ENCODE assay signal across 24 mouse cellular contexts in genomic region chrX:17611253-17611652, GRCm38 (mm10). TPM values are rescaled to one million over a fixed set of nuclear protein-coding genes. Genes with fewer than 3 reads are reported as not detected.
A peak's percentile ranks its signal among the peaks of the same experiment; 100 is the strongest.
DNase-seq lines count a peak whose midpoint lies in the region; ATAC-seq and TF ChIP-seq lines count a peak whose summit lies in the region.
"Had no signal": no experiment of that assay in that cellular context is flagged by ENCODE, and none has a peak within 500 bp of the region (broad histone marks: within the 10 kb centered on the region; RNA-seq: fewer than 3 reads in every experiment).

No protein-coding gene starts in this region.

- no peak for ATAC-seq in intestine, postnatal 0 days
- no peak for ATAC-seq in intestine, embryonic 15.5 days
- no peak for ATAC-seq in cerebellum, adult (ENCODE audit: insufficient number of reproducible peaks, low FRiP score, low TSS enrichment)
- ATAC-seq: forebrain, embryonic 14.5 days; liver, embryonic 12.5 days; midbrain, embryonic 13.5 days had no signal

- no peaks in the 10 kb centered on the region for H3K4me1 ChIP-seq in intestine, postnatal 0 days (replicated peaks; ENCODE audit: control insufficient read depth, insufficient read depth, low read length)
- no peaks in the 10 kb centered on the region for H3K4me1 ChIP-seq in intestine, embryonic 15.5 days (replicated peaks)
- no peaks in the 10 kb centered on the region for H3K4me1 ChIP-seq in thymus, adult 2 months (replicated peaks; ENCODE audit: control insufficient read depth, insufficient read depth, low read length)
- no peaks in the 10 kb centered on the region for H3K4me1 ChIP-seq in ES-E14 (ENCODE audit: control insufficient read depth in 2 of 2, insufficient read depth in 2 of 2, low read length in 2 of 2, poor library complexity in 1 of 2)
- H3K4me1 ChIP-seq: embryonic facial prominence, embryonic 12.5 days; hindbrain, embryonic 10.5 days; limb, embryonic 10.5 days; liver, embryonic 12.5 days; midbrain, embryonic 13.5 days; neural tube, embryonic 15.5 days; stomach, embryonic 15.5 days had no signal

- DNase-seq in thymus, adult 2 months, result peak; percentile 1
- no peak for DNase-seq in thymus, postnatal 10 days (ENCODE audit: low spot score in 2 of 2)
- DNase-seq in ES-E14 (ENCODE audit: low read depth, low spot score), result peak; percentile 4
- DNase-seq in naive thymus-derived CD4-positive, alpha-beta T cell, adult 2 months (ENCODE audit: low read depth), result peak; percentile 7
- no peak for DNase-seq in ovary, adult 18-20 months (ENCODE audit: low spot score)
- DNase-seq: adrenal gland, adult 2 months; cerebellum, adult 9-10 months; gastrocnemius, postnatal 14 days; kidney, adult 8-10 months; kidney, postnatal 14 days; right cerebral cortex, postnatal 25 days had no signal

- no peak for TF ChIP-seq POLR2A in thymus, adult 2 months (IDR thresholded peaks at IDR 0.05; ENCODE audit: control insufficient read depth, extremely low read depth, insufficient read depth, low read length, poor library complexity)

- no peaks in the 10 kb centered on the region for H3K9me3 ChIP-seq in intestine, postnatal 0 days (ENCODE audit: control insufficient read depth)
- H3K9me3 ChIP-seq in intestine, embryonic 15.5 days, result no peaks in the 10 kb centered on the region
- H3K9me3 ChIP-seq in ES-E14 (ENCODE audit: control insufficient read depth, insufficient read depth, low read depth, low read length), result no peaks in the 10 kb centered on the region
- H3K9me3 ChIP-seq: embryonic facial prominence, embryonic 12.5 days; G1E; hindbrain, embryonic 10.5 days; limb, embryonic 10.5 days; liver, embryonic 12.5 days; midbrain, embryonic 13.5 days; neural tube, embryonic 15.5 days; stomach, embryonic 15.5 days had no signal

- no peak overlapping the region for H3K27ac ChIP-seq in intestine, postnatal 0 days (ENCODE audit: low read depth, low read length)
- no peak overlapping the region for H3K27ac ChIP-seq in intestine, embryonic 15.5 days
- no peak overlapping the region for H3K27ac ChIP-seq in thymus, adult 2 months (ENCODE audit: control insufficient read depth, insufficient read depth, low read length)
- no peak overlapping the region for H3K27ac ChIP-seq in ES-E14 (ENCODE audit: insufficient read depth, low read depth, low read length, poor library complexity, severe bottlenecking)
- H3K27ac ChIP-seq: embryonic facial prominence, embryonic 12.5 days; hindbrain, embryonic 10.5 days; limb, embryonic 10.5 days; liver, embryonic 12.5 days; midbrain, embryonic 13.5 days; neural tube, embryonic 15.5 days; stomach, embryonic 15.5 days had no signal

- 75% methylated on average over 1 of the region's 1 CpGs for WGBS in intestine, postnatal 0 days
- WGBS in intestine, embryonic 15.5 days, result 80% methylated on average over 1 of the region's 1 CpGs
- WGBS in thymus, adult 2 months, result 95% methylated on average over 1 of the region's 1 CpGs

- no peak overlapping the region for H3K4me3 ChIP-seq in intestine, postnatal 0 days (ENCODE audit: low read depth, low read length)
- no peak overlapping the region for H3K4me3 ChIP-seq in intestine, embryonic 15.5 days (replicated peaks)
- no peak overlapping the region for H3K4me3 ChIP-seq in thymus, adult 2 months (ENCODE audit: control insufficient read depth, insufficient read depth, low read length)
- H3K4me3 ChIP-seq in ES-E14 (ENCODE audit: insufficient read depth in 1 of 2, low read depth in 1 of 2, low read length in 2 of 2, poor library complexity in 1 of 2, severe bottlenecking in 1 of 2), result no peak overlapping the region
- H3K4me3 ChIP-seq: embryonic facial prominence, embryonic 12.5 days; erythroblast, embryonic 14.5 days; hindbrain, embryonic 10.5 days; limb, embryonic 10.5 days; liver, embryonic 12.5 days; midbrain, embryonic 13.5 days; neural tube, embryonic 15.5 days; stomach, embryonic 15.5 days had no signal

- in situ Hi-C loops in ES-E14 (cut with MboI; ENCODE audit: low sequenced_read_pairs in 2 of 2, unreplicated experiment in 2 of 2), result no loop called here

- H3K36me3 ChIP-seq in intestine, postnatal 0 days (ENCODE audit: control insufficient read depth, insufficient read depth), result no peaks in the 10 kb centered on the region
- no peaks in the 10 kb centered on the region for H3K36me3 ChIP-seq in intestine, embryonic 15.5 days
- H3K36me3 ChIP-seq in thymus, adult 2 months (ENCODE audit: control insufficient read depth, insufficient read depth, low read length), result no peaks in the 10 kb centered on the region
- no peaks in the 10 kb centered on the region for H3K36me3 ChIP-seq in ES-E14 (ENCODE audit: control insufficient read depth, insufficient read depth, low read length, poor library complexity, severe bottlenecking)
- H3K36me3 ChIP-seq: embryonic facial prominence, embryonic 12.5 days; G1E; hindbrain, embryonic 10.5 days; limb, embryonic 10.5 days; liver, embryonic 12.5 days; midbrain, embryonic 13.5 days; neural tube, embryonic 15.5 days; stomach, embryonic 15.5 days had no signal

- no peaks in the 10 kb centered on the region for H3K27me3 ChIP-seq in intestine, postnatal 0 days (replicated peaks; ENCODE audit: control insufficient read depth, insufficient read depth, low read length)
- no peaks in the 10 kb centered on the region for H3K27me3 ChIP-seq in intestine, embryonic 15.5 days (replicated peaks)
- no peaks in the 10 kb centered on the region for H3K27me3 ChIP-seq in thymus, adult 2 months (ENCODE audit: control insufficient read depth, insufficient read depth, low read length)
- H3K27me3 ChIP-seq: embryonic facial prominence, embryonic 12.5 days; liver, embryonic 12.5 days; midbrain, embryonic 13.5 days; neural tube, embryonic 15.5 days; stomach, embryonic 15.5 days had no signal

- no peak overlapping the region for H3K9ac ChIP-seq in intestine, postnatal 0 days (ENCODE audit: low read depth, low read length)
- H3K9ac ChIP-seq in intestine, embryonic 15.5 days, result no peak overlapping the region
- H3K9ac ChIP-seq in ES-E14 (ENCODE audit: insufficient read depth, low read depth, low read length, poor library complexity, severe bottlenecking), result no peak overlapping the region
- H3K9ac ChIP-seq: embryonic facial prominence, embryonic 12.5 days; liver, embryonic 12.5 days; midbrain, embryonic 13.5 days; neural tube, embryonic 15.5 days; stomach, embryonic 15.5 days had no signal

- 0 out of 2 replicates have a peak, but pooled peaks have one; percentile 21 for TF ChIP-seq CTCF in intestine, postnatal 0 days (IDR thresholded peaks at IDR 0.05; ENCODE audit: low read depth)
- TF ChIP-seq CTCF in thymus, adult 2 months (IDR thresholded peaks at IDR 0.05; ENCODE audit: borderline replicate concordance, control insufficient read depth, extremely low read depth, insufficient read depth, low read length, poor library complexity), result no peak

- no peak overlapping the region for H3K4me2 ChIP-seq in intestine, postnatal 0 days (replicated peaks; ENCODE audit: low read depth)
- H3K4me2 ChIP-seq in intestine, embryonic 15.5 days (replicated peaks), result no peak overlapping the region
- H3K4me2 ChIP-seq: embryonic facial prominence, embryonic 12.5 days; liver, embryonic 12.5 days; midbrain, embryonic 13.5 days; neural tube, embryonic 15.5 days; stomach, embryonic 15.5 days had no signal

TF ChIP-seq in ES-E14, 5 proteins besides CTCF, POLR2A, EP300 and RAD21:
- TF ChIP-seq ZC3H11A (IDR thresholded peaks at IDR 0.05; ENCODE audit: borderline replicate concordance, low read depth, low read length), result 0 out of 2 replicates have a peak, but pooled peaks have one; percentile 21
- TF ChIP-seq CHD2 (IDR thresholded peaks at IDR 0.05; ENCODE audit: low read depth, low read length), result no peak
- no peak for TF ChIP-seq HCFC1 (IDR thresholded peaks at IDR 0.05; ENCODE audit: borderline replicate concordance, insufficient read depth, low read length)
- TF ChIP-seq ZNF384 (IDR thresholded peaks at IDR 0.05; ENCODE audit: low read depth, low read length), result no peak
- TF ChIP-seq MAFK (IDR thresholded peaks at IDR 0.05; ENCODE audit: insufficient read depth, low read depth, low read length), result 0 out of 2 replicates have a peak, but pooled peaks have one; percentile 13

RNA-seq across cellular contexts. Expression of gene Fundc1, which starts 39.1 kb away (rescaled TPM):
- polyA plus RNA-seq in intestine, postnatal 0 days (2015; fragmentation: Nextera tagmentation; extraction: Ambion mirVana), result 22.0 and 23.3 TPM in 2 replicates
- polyA plus RNA-seq in intestine, embryonic 15.5 days (2015; fragmentation: Nextera tagmentation; extraction: Ambion mirVana), result 46.8 and 52.9 TPM in 2 replicates
- 7.9 and 8.1 TPM in 2 replicates for polyA plus RNA-seq in thymus, adult 2 months (2012; rRNA removed)
- 6.4 and 8.8 TPM in 2 replicates for total RNA-seq in ES-E14 (2012; rRNA removed)

Comparison
In these comparisons a context has a peak if more than half of its experiments do, and no peak if none do; other contexts are left out.
1. DNase-seq: peak in thymus, adult 2 months (single experiment), ES-E14 (single experiment) and naive thymus-derived CD4-positive, alpha-beta T cell, adult 2 months (single experiment); none in thymus, postnatal 10 days (0 of 2) and ovary, adult 18-20 months (single experiment).